Mouse (Mus musculus): Measurements from ENCODE around the gene Kdm6a. TPM values are rescaled to one million over a fixed set of nuclear protein-coding genes. Genes with fewer than 3 reads are reported as not detected.

The Kdm6a gene
- polyA plus RNA-seq (2014; fragmentation: Illumina TruSeq; extraction: RNeasy Lipid Tissue Mini Kit (QIAGEN cat#74804); ENCODE audit: low read depth, low replicate concordance) = 87.4 TPM

GRCm38 (mm10) chrX:18162192-18162857, at the start of gene Kdm6a:
Gene Kdm6a, plus strand, starts transcription at chrX:18162575.

GRCm38 (mm10) chrX:18145557-18145956, 16.8 kb upstream of the Kdm6a start, which contains the start of gene Dusp21:
Gene Dusp21, plus strand, starts transcription at chrX:18145857.

Other genes with a start within 250 kb of the Kdm6a start
- gene Dusp21, start 16.7 kb upstream of the Kdm6a start, polyA plus RNA-seq (2014; fragmentation: Illumina TruSeq; extraction: RNeasy Lipid Tissue Mini Kit (QIAGEN cat#74804); ENCODE audit: low read depth, low replicate concordance) = not detected

Measured in kidney, adult 10 weeks (tissue).